Mouse (Mus musculus) liver, embryonic 14.5 days (tissue): ENCODE measurements at regions not wholly inside any gene's neighbourhood (a gene's known extent, or its start where the extent isn't known, plus 50 kb on each side); places are given as distances from the start of the nearest gene placed in this dataset.

Experiments
- CTCF ChIP-seq: IDR thresholded peaks from 2 replicates; pipeline ENCODE4 v1.5.1; 2016; ENCODE audit warnings: antibody characterized with exemption, low read depth, control low read depth
- EP300 ChIP-seq: IDR thresholded peaks from 2 replicates; pipeline ENCODE4 v1.6.1; 2016; ENCODE audit warnings: antibody characterized with exemption, low read depth

GRCm38 (mm10) chr12:13140636-13141035 is 108.4 kb downstream of the Ddx1 start:
- no peak for TF ChIP-seq CTCF
- no peak for TF ChIP-seq EP300
